Mouse (Mus musculus) cortical plate, adult 2 months (tissue): Measurements from ENCODE around the gene Wdr6.

Experiments
- CTCF ChIP-seq: fragments of 200-500 bp; IDR thresholded peaks from 2 replicates; pipeline ENCODE4 v1.5.1; 2011; ENCODE audit warnings: mild to moderate bottlenecking, control low read depth, low read length; ENCODE audit not compliant: insufficient read depth; ENCODE audit errors: extremely low read depth
- POLR2A ChIP-seq: fragments of 200-500 bp; IDR thresholded peaks from 2 replicates; pipeline ENCODE4 v1.6.1; 2011; ENCODE audit warnings: mild to moderate bottlenecking, low read length, control low read depth; ENCODE audit not compliant: insufficient read depth; ENCODE audit errors: extremely low read depth

DNA sequence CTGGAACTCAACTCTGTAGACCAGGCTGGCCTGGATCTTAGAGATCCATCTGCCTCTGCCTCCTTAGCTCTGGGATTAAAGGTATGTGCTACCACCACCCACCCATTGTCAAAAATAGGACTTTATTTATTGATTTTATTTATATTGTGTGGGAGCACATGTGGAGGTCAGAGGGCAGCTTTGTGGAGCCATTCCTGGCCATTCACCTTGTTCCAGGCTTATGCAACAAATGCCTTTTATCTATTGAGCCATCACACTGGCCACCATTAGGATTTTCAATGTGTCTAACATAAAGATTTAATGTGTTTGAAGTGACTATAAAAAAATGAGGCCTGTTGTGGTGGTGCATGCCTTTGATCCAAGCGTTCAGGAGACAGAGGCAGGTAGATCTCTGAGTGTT, 47.0 kb downstream of the Wdr6 start:
- TF ChIP-seq CTCF (no peak), POLR2A (no peak)
